Comparison of ENCODE assay signal across 16 mouse cellular contexts in genomic region chr9:47363086-47363485, GRCm38 (mm10).
DNase-seq lines count a peak whose midpoint lies in the region; ATAC-seq lines count a peak whose summit lies in the region.
"Had no signal": no experiment of that assay in that cellular context is flagged by ENCODE, and none has a peak within 500 bp of the region (broad histone marks: within the 10 kb centered on the region; RNA-seq: fewer than 3 reads in every experiment).

No protein-coding gene starts in this region.

- H3K36me3 ChIP-seq in forebrain, embryonic 11.5 days (ENCODE audit: control insufficient read depth, insufficient read depth, low read length) = no peaks in the 10 kb centered on the region
- no peaks in the 10 kb centered on the region for H3K36me3 ChIP-seq in forebrain, embryonic 16.5 days (ENCODE audit: control insufficient read depth, insufficient read depth)
- H3K36me3 ChIP-seq in neural tube, embryonic 11.5 days (ENCODE audit: control insufficient read depth, insufficient read depth, low read length) = no peaks in the 10 kb centered on the region
- no peaks in the 10 kb centered on the region for H3K36me3 ChIP-seq in neural tube, embryonic 15.5 days
- H3K36me3 ChIP-seq in embryonic facial prominence, embryonic 11.5 days (replicated peaks; ENCODE audit: control insufficient read depth, insufficient read depth, low read depth, low read length) = no peaks in the 10 kb centered on the region
- no peaks in the 10 kb centered on the region for H3K36me3 ChIP-seq in midbrain, embryonic 16.5 days (ENCODE audit: control insufficient read depth, insufficient read depth, low read length)
- H3K36me3 ChIP-seq: hindbrain, embryonic 15.5 days; kidney, embryonic 15.5 days; limb, embryonic 15.5 days had no signal

- ATAC-seq in forebrain, embryonic 11.5 days (replicated peaks; ENCODE audit: low FRiP score) = peak; percentile 31; the same call in 1 of the 2 replicates
- no peak for ATAC-seq in forebrain, embryonic 16.5 days
- ATAC-seq in neural tube, embryonic 11.5 days (ENCODE audit: insufficient read depth, low FRiP score, low TSS enrichment) = no peak; the same call in 1 of the 2 replicates
- ATAC-seq in neural tube, embryonic 15.5 days (ENCODE audit: low FRiP score) = no peak
- no peak for ATAC-seq in embryonic facial prominence, embryonic 11.5 days (replicated peaks; ENCODE audit: insufficient number of reproducible peaks, low FRiP score, low TSS enrichment, low read depth)
- no peak for ATAC-seq in midbrain, embryonic 16.5 days

- peak; percentile 77 for DNase-seq in forebrain, embryonic 11.5 days (ENCODE audit: low spot score)
- DNase-seq in neural tube, embryonic 11.5 days (ENCODE audit: low spot score) = peak; percentile 54
- DNase-seq in embryonic facial prominence, embryonic 11.5 days (ENCODE audit: low spot score) = peak; percentile 30
- DNase-seq in lung, postnatal 25 days (ENCODE audit: low spot score) = no peak
- no peak for DNase-seq in right cerebral cortex, postnatal 4 days
- DNase-seq: adrenal gland, postnatal 25 days; gastrocnemius, adult 2 months; lung, adult 18-20 months had no signal

- H3K27me3 ChIP-seq in forebrain, embryonic 11.5 days (ENCODE audit: control insufficient read depth, insufficient read depth, low read length) = peaks cover 8% of the 10 kb centered on the region; the same call in 1 of the 2 replicates
- H3K27me3 ChIP-seq in forebrain, embryonic 16.5 days (replicated peaks; ENCODE audit: control insufficient read depth, insufficient read depth, low read length) = no peaks in the 10 kb centered on the region
- 0 out of 2 replicates have a peak, but pooled peaks cover under 1% of the 10 kb centered on the region for H3K27me3 ChIP-seq in neural tube, embryonic 11.5 days (ENCODE audit: control insufficient read depth, insufficient read depth, low read length)
- H3K27me3 ChIP-seq in neural tube, embryonic 15.5 days (replicated peaks) = peaks cover 31% of the 10 kb centered on the region
- peaks cover 2% of the 10 kb centered on the region; the same call in 1 of the 2 replicates for H3K27me3 ChIP-seq in embryonic facial prominence, embryonic 11.5 days (ENCODE audit: control insufficient read depth, insufficient read depth, low read length)
- H3K27me3 ChIP-seq in midbrain, embryonic 16.5 days (ENCODE audit: control insufficient read depth, insufficient read depth, low read depth, low read length) = peaks cover 5% of the 10 kb centered on the region; the same call in 1 of the 2 replicates

- H3K4me2 ChIP-seq in forebrain, embryonic 11.5 days (ENCODE audit: low read depth, low read length, severe bottlenecking) = 0 out of 2 replicates have a peak overlapping the region, but pooled peaks have one; percentile 12
- H3K4me2 ChIP-seq in forebrain, embryonic 16.5 days (ENCODE audit: low read length) = no peak overlapping the region
- no peak overlapping the region for H3K4me2 ChIP-seq in neural tube, embryonic 11.5 days (ENCODE audit: low read depth)
- H3K4me2 ChIP-seq in neural tube, embryonic 15.5 days = no peak overlapping the region
- no peak overlapping the region for H3K4me2 ChIP-seq in embryonic facial prominence, embryonic 11.5 days (ENCODE audit: low read depth, low read length)
- H3K4me2 ChIP-seq in midbrain, embryonic 16.5 days (ENCODE audit: low read length) = no peak overlapping the region
- H3K4me2 ChIP-seq: hindbrain, embryonic 15.5 days; kidney, embryonic 15.5 days; limb, embryonic 15.5 days had no signal

- 3% methylated on average over 11 of the region's 11 CpGs for WGBS in forebrain, embryonic 11.5 days
- 4% methylated on average over 11 of the region's 11 CpGs for WGBS in forebrain, embryonic 16.5 days
- 2% methylated on average over 11 of the region's 11 CpGs for WGBS in neural tube, embryonic 11.5 days
- WGBS in neural tube, embryonic 15.5 days = 9% methylated on average over 11 of the region's 11 CpGs
- WGBS in embryonic facial prominence, embryonic 11.5 days = 12% methylated on average over 11 of the region's 11 CpGs
- WGBS in midbrain, embryonic 16.5 days = 7% methylated on average over 11 of the region's 11 CpGs

- H3K9ac ChIP-seq in forebrain, embryonic 11.5 days (ENCODE audit: low read length) = peak overlapping the region; percentile 16
- H3K9ac ChIP-seq in forebrain, embryonic 16.5 days (replicated peaks; ENCODE audit: low read depth, low read length) = no peak overlapping the region
- no peak overlapping the region for H3K9ac ChIP-seq in neural tube, embryonic 11.5 days (ENCODE audit: low read length)
- H3K9ac ChIP-seq in neural tube, embryonic 15.5 days (replicated peaks) = no peak overlapping the region
- H3K9ac ChIP-seq in embryonic facial prominence, embryonic 11.5 days (replicated peaks; ENCODE audit: low read length) = 0 out of 2 replicates have a peak overlapping the region, but pooled peaks have one; percentile 23
- H3K9ac ChIP-seq in midbrain, embryonic 16.5 days (ENCODE audit: low read depth, low read length) = peak overlapping the region; percentile 16; the same call in 1 of the 2 replicates
- H3K9ac ChIP-seq: hindbrain, embryonic 15.5 days; kidney, embryonic 15.5 days; limb, embryonic 15.5 days had no signal

- no peaks in the 10 kb centered on the region for H3K9me3 ChIP-seq in forebrain, embryonic 11.5 days (ENCODE audit: control insufficient read depth, low read length)
- no peaks in the 10 kb centered on the region for H3K9me3 ChIP-seq in forebrain, embryonic 16.5 days (ENCODE audit: control insufficient read depth, low read length)
- H3K9me3 ChIP-seq in neural tube, embryonic 11.5 days (ENCODE audit: control insufficient read depth, low read length) = no peaks in the 10 kb centered on the region
- no peaks in the 10 kb centered on the region for H3K9me3 ChIP-seq in neural tube, embryonic 15.5 days (replicated peaks)
- H3K9me3 ChIP-seq in embryonic facial prominence, embryonic 11.5 days (replicated peaks; ENCODE audit: control insufficient read depth, low read length) = no peaks in the 10 kb centered on the region
- H3K9me3 ChIP-seq in midbrain, embryonic 16.5 days (replicated peaks; ENCODE audit: control insufficient read depth, low read length, poor library complexity, severe bottlenecking) = no peaks in the 10 kb centered on the region
- H3K9me3 ChIP-seq: hindbrain, embryonic 15.5 days; kidney, embryonic 15.5 days; limb, embryonic 15.5 days had no signal

- H3K27ac ChIP-seq in forebrain, embryonic 11.5 days (ENCODE audit: low read depth, low read length) = peak overlapping the region; percentile 37; the same call in 1 of the 2 replicates
- H3K27ac ChIP-seq in forebrain, embryonic 16.5 days (ENCODE audit: low read length) = no peak overlapping the region
- no peak overlapping the region for H3K27ac ChIP-seq in neural tube, embryonic 11.5 days (ENCODE audit: low read depth, low read length)
- H3K27ac ChIP-seq in neural tube, embryonic 15.5 days (replicated peaks) = no peak overlapping the region
- H3K27ac ChIP-seq in embryonic facial prominence, embryonic 11.5 days (replicated peaks; ENCODE audit: low read depth, low read length) = no peak overlapping the region
- H3K27ac ChIP-seq in midbrain, embryonic 16.5 days (ENCODE audit: low read length) = no peak overlapping the region
- H3K27ac ChIP-seq: gastrocnemius, adult 2 months; hindbrain, embryonic 15.5 days; kidney, embryonic 15.5 days; limb, embryonic 15.5 days; macrophage had no signal

- H3K4me3 ChIP-seq in forebrain, embryonic 11.5 days (ENCODE audit: low read depth, low read length) = no peak overlapping the region
- no peak overlapping the region for H3K4me3 ChIP-seq in forebrain, embryonic 16.5 days (replicated peaks; ENCODE audit: low read length)
- no peak overlapping the region for H3K4me3 ChIP-seq in neural tube, embryonic 11.5 days (ENCODE audit: low read depth, low read length)
- no peak overlapping the region for H3K4me3 ChIP-seq in neural tube, embryonic 15.5 days (replicated peaks)
- no peak overlapping the region for H3K4me3 ChIP-seq in embryonic facial prominence, embryonic 11.5 days (ENCODE audit: low read depth, low read length)
- H3K4me3 ChIP-seq in midbrain, embryonic 16.5 days (ENCODE audit: low read depth, low read length) = no peak overlapping the region
- H3K4me3 ChIP-seq: erythroblast, embryonic 14.5 days; gastrocnemius, adult 2 months; hindbrain, embryonic 15.5 days; kidney, embryonic 15.5 days; limb, embryonic 15.5 days had no signal

- peaks cover 20% of the 10 kb centered on the region for H3K4me1 ChIP-seq in forebrain, embryonic 11.5 days (replicated peaks; ENCODE audit: control insufficient read depth, insufficient read depth, low read length)
- peaks cover 29% of the 10 kb centered on the region for H3K4me1 ChIP-seq in forebrain, embryonic 16.5 days (replicated peaks; ENCODE audit: control insufficient read depth, insufficient read depth, low read length)
- peaks cover 1% of the 10 kb centered on the region; the same call in 1 of the 2 replicates for H3K4me1 ChIP-seq in neural tube, embryonic 11.5 days (ENCODE audit: control insufficient read depth, insufficient read depth, low read length)
- H3K4me1 ChIP-seq in neural tube, embryonic 15.5 days = peaks cover 29% of the 10 kb centered on the region
- H3K4me1 ChIP-seq in embryonic facial prominence, embryonic 11.5 days (ENCODE audit: control insufficient read depth, insufficient read depth, low read length) = no peaks in the 10 kb centered on the region
- peaks cover 19% of the 10 kb centered on the region for H3K4me1 ChIP-seq in midbrain, embryonic 16.5 days (ENCODE audit: control insufficient read depth, insufficient read depth, low read length)

Comparison
In these comparisons a context has a peak if more than half of its experiments do, and no peak if none do; other contexts are left out.
1. H3K9ac ChIP-seq: peak in forebrain, embryonic 11.5 days (single experiment), embryonic facial prominence, embryonic 11.5 days (single experiment) and midbrain, embryonic 16.5 days (single experiment); none in forebrain, embryonic 16.5 days (single experiment), neural tube, embryonic 11.5 days (single experiment) and neural tube, embryonic 15.5 days (single experiment).
2. DNase-seq: peak in forebrain, embryonic 11.5 days (single experiment), neural tube, embryonic 11.5 days (single experiment) and embryonic facial prominence, embryonic 11.5 days (single experiment); none in lung, postnatal 25 days (single experiment) and right cerebral cortex, postnatal 4 days (single experiment).